ENCODE assay signal across 8 mouse cellular contexts in the genomic region with DNA sequence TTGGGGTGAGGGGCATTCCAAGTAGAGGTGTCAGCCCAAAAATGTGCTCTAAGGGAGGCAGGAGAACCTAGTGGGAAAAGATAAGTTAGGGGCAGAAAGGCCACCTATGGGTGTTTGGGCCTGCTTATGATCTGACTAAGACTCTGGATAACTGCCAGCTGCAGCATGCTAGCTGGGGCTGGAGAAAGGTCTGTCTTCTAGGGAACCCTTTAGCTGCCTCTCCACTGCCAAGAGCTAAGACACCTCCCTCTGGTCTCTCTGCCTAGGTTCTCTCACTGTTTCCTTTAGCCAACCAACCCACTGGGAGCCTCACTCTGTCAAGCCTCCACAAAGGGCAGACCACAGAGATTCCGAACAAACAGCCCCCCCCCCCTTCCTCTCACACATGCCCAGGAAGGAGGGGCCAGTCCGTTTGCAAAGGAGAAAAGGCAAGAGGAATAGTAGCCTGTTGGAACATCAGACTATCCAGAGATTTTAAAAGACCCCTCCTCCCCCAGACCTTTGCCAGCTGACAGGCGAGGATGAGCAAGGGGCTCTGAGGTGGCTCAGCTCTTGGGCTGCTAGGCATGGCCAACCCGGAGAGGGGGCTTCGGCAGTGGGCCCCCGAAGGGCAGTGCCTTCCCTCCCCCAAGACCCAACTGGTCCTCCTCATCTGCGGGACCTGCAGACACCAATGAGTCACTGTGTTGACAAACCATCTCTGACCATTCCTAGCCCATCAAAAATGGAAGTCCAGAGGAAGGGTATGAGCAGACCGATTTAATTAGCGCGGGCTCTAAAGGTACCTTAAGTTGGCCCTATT. TPM values are rescaled to one million over a fixed set of nuclear protein-coding genes. Genes with fewer than 3 reads are reported as not detected.
DNase-seq lines count a peak whose midpoint lies in the region; ATAC-seq lines count a peak whose summit lies in the region.

No protein-coding gene starts in this region.

- H3K27me3 ChIP-seq in embryonic facial prominence, embryonic 13.5 days = no peaks in the 10 kb centered on the region
- no peaks in the 10 kb centered on the region for H3K27me3 ChIP-seq in heart, embryonic 12.5 days (replicated peaks)
- no peaks in the 10 kb centered on the region for H3K27me3 ChIP-seq in kidney, embryonic 14.5 days (ENCODE audit: control insufficient read depth, insufficient read depth, low read length)

- ATAC-seq in embryonic facial prominence, embryonic 13.5 days (ENCODE audit: insufficient number of reproducible peaks, insufficient read depth, low FRiP score, low TSS enrichment, low read depth) = no peak
- ATAC-seq in heart, embryonic 12.5 days (ENCODE audit: insufficient number of reproducible peaks, low FRiP score) = peak; percentile 4; the same call in 1 of the 2 replicates
- no peak; the same call in 1 of the 2 replicates for ATAC-seq in kidney, embryonic 14.5 days (ENCODE audit: low FRiP score, low TSS enrichment)

- peak overlapping the region; percentile 100 for H3K27ac ChIP-seq in embryonic facial prominence, embryonic 13.5 days
- H3K27ac ChIP-seq in heart, embryonic 12.5 days (ENCODE audit: poor library complexity, severe bottlenecking) = peak overlapping the region; percentile 98
- H3K27ac ChIP-seq in kidney, embryonic 14.5 days (ENCODE audit: low read depth, low read length) = peak overlapping the region; percentile 99

- DNase-seq in 416B (ENCODE audit: low read depth) = peak; percentile 97
- peak; percentile 84 for DNase-seq in adipocyte (ENCODE audit: low spot score)
- peak; percentile 74 for DNase-seq in lung, postnatal 14 days
- peak; percentile 86 for DNase-seq in skeletal muscle tissue, adult 2 months (ENCODE audit: low read depth, low spot score)
- DNase-seq in layer of hippocampus, adult 11-12 months (ENCODE audit: low spot score) = no peak

- H3K4me3 ChIP-seq in embryonic facial prominence, embryonic 13.5 days = peak overlapping the region; percentile 100
- peak overlapping the region; percentile 88 for H3K4me3 ChIP-seq in heart, embryonic 12.5 days
- H3K4me3 ChIP-seq in kidney, embryonic 14.5 days (ENCODE audit: low read length) = no peak overlapping the region; the same call in 1 of the 2 replicates

- H3K36me3 ChIP-seq in embryonic facial prominence, embryonic 13.5 days = peaks cover 1% of the 10 kb centered on the region; the same call in 1 of the 2 replicates
- H3K36me3 ChIP-seq in heart, embryonic 12.5 days = peaks cover 2% of the 10 kb centered on the region
- peaks cover 3% of the 10 kb centered on the region; the same call in 1 of the 2 replicates for H3K36me3 ChIP-seq in kidney, embryonic 14.5 days (ENCODE audit: control insufficient read depth, insufficient read depth, low read length)

- peak overlapping the region; percentile 57 for H3K9ac ChIP-seq in embryonic facial prominence, embryonic 13.5 days
- peak overlapping the region; percentile 50; the same call in 1 of the 2 replicates for H3K9ac ChIP-seq in heart, embryonic 12.5 days
- peak overlapping the region; percentile 45; the same call in 1 of the 2 replicates for H3K9ac ChIP-seq in kidney, embryonic 14.5 days (ENCODE audit: low read depth, low read length)

- peak overlapping the region; percentile 93 for H3K4me2 ChIP-seq in embryonic facial prominence, embryonic 13.5 days
- H3K4me2 ChIP-seq in heart, embryonic 12.5 days = peak overlapping the region; percentile 82
- peak overlapping the region; percentile 94 for H3K4me2 ChIP-seq in kidney, embryonic 14.5 days (replicated peaks; ENCODE audit: low read depth, low read length)

- H3K4me1 ChIP-seq in embryonic facial prominence, embryonic 13.5 days = peaks cover 45% of the 10 kb centered on the region
- H3K4me1 ChIP-seq in heart, embryonic 12.5 days (replicated peaks) = peaks cover 56% of the 10 kb centered on the region
- peaks cover 42% of the 10 kb centered on the region for H3K4me1 ChIP-seq in kidney, embryonic 14.5 days (ENCODE audit: control insufficient read depth, insufficient read depth, low read length)

- 7% methylated on average over 10 of the region's 10 CpGs for whole genome bisulfite sequencing in embryonic facial prominence, embryonic 13.5 days
- WGBS in heart, embryonic 12.5 days = 4% methylated on average over 10 of the region's 10 CpGs
- 8% methylated on average over 10 of the region's 10 CpGs for WGBS in kidney, embryonic 14.5 days

- H3K9me3 ChIP-seq in embryonic facial prominence, embryonic 13.5 days = no peaks in the 10 kb centered on the region
- H3K9me3 ChIP-seq in heart, embryonic 12.5 days (replicated peaks) = no peaks in the 10 kb centered on the region
- H3K9me3 ChIP-seq in kidney, embryonic 14.5 days (ENCODE audit: control insufficient read depth, low read length) = no peaks in the 10 kb centered on the region

RNA-seq across cellular contexts. Expression of a gene that starts 1.4 kb away (rescaled TPM):
- polyA plus RNA-seq in embryonic facial prominence, embryonic 13.5 days (2015; fragmentation: Nextera tagmentation; extraction: Ambion mirVana) = 172 and 190 TPM in 2 replicates
- polyA plus RNA-seq in heart, embryonic 12.5 days (2016; fragmentation: Nextera tagmentation; extraction: Ambion mirVana) = 101 and 105 TPM in 2 replicates
- polyA plus RNA-seq in kidney, embryonic 14.5 days (2014; fragmentation: Nextera tagmentation; extraction: Ambion mirVana) = 81.5 and 118 TPM in 2 replicates
